Mouse (Mus musculus) midbrain, embryonic 12.5 days (tissue): Measurements from ENCODE around the gene Dcst2. TPM values are rescaled to one million over a fixed set of nuclear protein-coding genes. Genes with fewer than 3 reads are reported as not detected.

Source experiments
- ATAC-seq: fragments of 200-750 bp; cut with Nextera tagmentation; 2 replicates; pipeline ENCODE4 v1.8.0; 2017; ENCODE audit warnings: low read depth, moderate TSS enrichment, moderate library complexity; ENCODE audit not compliant: low FRiP score
- H3K27ac ChIP-seq: fragments of 300-500 bp; sonication (generic); replicated peaks from 2 replicates; pipeline ENCODE4 v1.5.1; 2016; ENCODE audit warnings: mild to moderate bottlenecking
- H3K27me3 ChIP-seq: fragments of 300-500 bp; sonication (generic); 2 replicates; pipeline ENCODE4 v1.6.1; 2016; ENCODE audit warnings: mild to moderate bottlenecking
- H3K36me3 ChIP-seq: fragments of 300-500 bp; sonication (generic); 2 replicates; pipeline ENCODE4 v1.6.1; 2016
- H3K4me1 ChIP-seq: fragments of 300-500 bp; sonication (generic); 2 replicates; pipeline ENCODE4 v1.6.1; 2016
- H3K4me2 ChIP-seq: fragments of 300-500 bp; sonication (generic); replicated peaks from 2 replicates; pipeline ENCODE4 v1.6.1; 2016; ENCODE audit warnings: mild to moderate bottlenecking, moderate library complexity
- H3K4me3 ChIP-seq: fragments of 300-500 bp; sonication (generic); 2 replicates; pipeline ENCODE4 v1.5.1; 2016; ENCODE audit warnings: mild to moderate bottlenecking
- H3K9ac ChIP-seq: fragments of 300-500 bp; sonication (generic); replicated peaks from 2 replicates; pipeline ENCODE4 v1.6.1; 2016; ENCODE audit warnings: mild to moderate bottlenecking, moderate library complexity
- H3K9me3 ChIP-seq: fragments of 300-500 bp; sonication (generic); 2 replicates; pipeline ENCODE4 v1.6.1; 2016; ENCODE audit warnings: mild to moderate bottlenecking
- WGBS: fragments of 180-500 bp; shearing (Covaris S2); methylation state at CpG from one replicate; pipeline ENCODE4 v1.1.7; 2016; 5-methylcytosine and 5-hydroxymethylcytosine counted together
- polyA plus RNA-seq: library from polyadenylated mRNA; unstranded; fragments of >200 nt; fragmentation: Nextera tagmentation; extraction: Ambion mirVana; gene quantifications from 2 replicates; pipeline ENCODE4 v1.2.1, GENCODE M21; 2016

The Dcst2 gene
- polyA plus RNA-seq = 0.22 and 0.29 TPM in 2 replicates

DNA sequence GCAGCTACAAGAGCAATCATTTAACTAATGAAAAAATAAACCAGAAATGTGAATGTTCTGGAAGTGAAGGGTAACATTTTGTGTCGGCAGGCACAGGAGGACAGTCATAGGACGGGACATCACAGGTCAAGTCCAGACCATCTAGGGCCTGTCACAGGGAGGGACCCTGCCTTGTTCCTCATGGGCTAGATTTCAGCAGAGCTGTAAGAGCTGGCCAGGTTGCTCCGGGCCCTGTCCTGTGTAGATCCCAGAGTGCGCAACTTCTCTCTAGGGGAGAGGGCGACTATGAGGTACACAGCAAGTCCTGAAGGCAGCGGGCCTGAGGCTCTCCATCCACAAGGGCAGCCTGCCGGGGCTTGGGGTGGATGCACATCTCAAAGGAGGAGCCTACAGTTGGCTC lies at the start of gene Dcst2:
Dcst2 (plus strand) TSS at position 301 of the 400 bp plus-strand sequence.
- no peak for ATAC-seq
- Histone ChIP-seq H3K27ac (no peak within 1 kb of the TSS), H3K4me3 (no peak within 1 kb of the TSS), H3K4me1 (no peaks in the 10 kb centered on the region), H3K36me3 (no peaks in the 10 kb centered on the region), H3K27me3 (peaks cover 22% of the 10 kb centered on the region; the same call in 1 of the 2 replicates), H3K9me3 (no peaks in the 10 kb centered on the region), H3K9ac (no peak within 1 kb of the TSS), H3K4me2 (no peak within 1 kb of the TSS)
- WGBS = 86% methylated on average over 7 of the region's 7 CpGs

DNA sequence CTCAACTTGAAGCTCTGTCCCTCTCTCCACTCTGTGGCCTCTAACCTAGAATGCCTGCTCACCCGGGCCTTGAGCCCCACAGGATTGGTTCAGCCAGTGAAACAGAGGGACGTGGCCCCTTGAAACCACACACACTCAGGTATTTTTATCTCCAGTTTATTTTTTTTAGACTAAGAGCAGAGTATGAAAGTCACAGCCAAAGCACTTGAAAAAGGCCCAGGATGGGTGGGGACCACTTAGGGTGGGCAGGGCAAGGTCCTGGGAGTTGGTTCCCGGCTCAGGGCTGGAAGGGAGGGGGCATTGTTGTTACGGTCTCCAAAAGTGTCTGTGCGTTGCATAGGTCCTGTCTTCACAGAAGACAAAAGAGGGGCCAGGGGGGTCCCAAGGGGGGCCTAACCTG lies 47.4 kb upstream of the Dcst2 start:
- 77% methylated on average over 5 of the region's 5 CpGs for WGBS
- H3K9me3 ChIP-seq = no peaks in the 10 kb centered on the region
- H3K4me3 ChIP-seq = no peak overlapping the region
- no peaks in the 10 kb centered on the region for H3K36me3 ChIP-seq
- H3K9ac ChIP-seq = no peak overlapping the region
- H3K27me3 ChIP-seq = peaks cover 48% of the 10 kb centered on the region
- no peak for ATAC-seq
- no peak overlapping the region for H3K27ac ChIP-seq
- no peak overlapping the region for H3K4me2 ChIP-seq
- H3K4me1 ChIP-seq = peaks cover 35% of the 10 kb centered on the region

DNA sequence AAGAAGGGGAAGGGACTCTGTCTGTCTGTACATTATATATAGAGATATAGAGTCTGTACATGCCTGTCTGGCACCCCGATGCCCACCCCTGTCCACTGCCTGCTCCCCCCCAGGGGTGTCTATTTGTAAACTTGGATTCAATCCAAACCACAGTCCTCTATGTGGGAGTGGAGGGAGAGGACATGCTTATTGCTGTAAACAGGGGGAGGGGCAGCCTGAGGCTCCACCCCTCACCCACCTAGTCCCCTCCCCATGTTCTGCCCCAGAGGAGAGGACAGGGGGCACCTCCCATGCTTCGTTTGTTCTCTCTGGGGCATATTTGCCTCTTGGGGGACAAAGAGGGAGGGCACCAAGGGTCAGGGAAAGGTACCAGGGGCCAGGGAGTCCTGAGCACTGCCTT lies 47.0 kb upstream of the Dcst2 start:
- Histone ChIP-seq H3K4me2 (peak overlapping the region; percentile 60), H3K36me3 (no peaks in the 10 kb centered on the region), H3K4me1 (peaks cover 39% of the 10 kb centered on the region), H3K4me3 (no peak overlapping the region), H3K9ac (no peak overlapping the region), H3K9me3 (no peaks in the 10 kb centered on the region), H3K27ac (no peak overlapping the region), H3K27me3 (peaks cover 53% of the 10 kb centered on the region)
- no peak for ATAC-seq
- WGBS = 38% methylated on average over 2 of the region's 2 CpGs

DNA sequence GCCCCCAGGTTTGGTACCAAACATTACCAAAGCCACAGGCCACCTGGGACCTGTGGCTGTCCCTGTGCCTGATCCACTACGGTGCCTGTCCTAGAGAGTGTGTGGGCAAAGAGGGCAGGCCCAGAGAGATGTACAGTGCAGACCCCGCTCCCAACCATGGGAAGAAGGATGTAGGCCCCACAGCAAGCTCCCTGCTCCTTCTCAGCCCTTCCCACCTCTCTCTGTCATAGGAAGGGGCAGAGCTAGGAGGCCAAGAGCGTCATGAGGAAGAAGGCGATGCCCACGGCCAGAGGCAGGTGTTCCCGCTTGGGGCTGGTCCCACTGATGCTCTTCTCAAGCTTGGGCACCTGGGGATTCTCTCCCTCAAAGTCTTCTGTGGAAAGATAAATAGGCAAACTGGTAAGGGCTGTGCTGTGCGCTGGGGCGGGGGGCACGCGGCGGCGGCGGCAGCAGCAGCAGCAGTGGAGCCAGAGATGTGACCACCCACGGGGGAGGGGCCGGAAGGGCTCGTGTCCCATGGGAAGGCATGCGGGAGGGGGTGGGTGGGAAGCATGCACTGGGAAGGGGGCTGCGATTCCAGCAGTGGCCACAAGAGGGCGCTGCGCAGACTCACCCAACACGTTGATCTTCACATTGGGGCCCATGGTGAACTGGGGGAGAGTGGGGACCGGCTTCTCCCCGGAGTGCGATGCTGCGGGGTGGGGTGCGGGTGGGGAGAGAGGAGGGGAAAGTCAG lies 46.4 kb upstream of the Dcst2 start:
- H3K4me1 ChIP-seq = peaks cover 44% of the 10 kb centered on the region
- peaks cover 58% of the 10 kb centered on the region for H3K27me3 ChIP-seq
- H3K9ac ChIP-seq = peak overlapping the region; percentile 42; the same call in 1 of the 2 replicates
- peak overlapping the region; percentile 36 for H3K4me3 ChIP-seq
- peak; percentile 34 for ATAC-seq
- no peaks in the 10 kb centered on the region for H3K9me3 ChIP-seq
- H3K4me2 ChIP-seq = peak overlapping the region; percentile 60
- no peak overlapping the region for H3K27ac ChIP-seq
- H3K36me3 ChIP-seq = no peaks in the 10 kb centered on the region
- 5% methylated on average over 26 of the region's 26 CpGs for WGBS

DNA sequence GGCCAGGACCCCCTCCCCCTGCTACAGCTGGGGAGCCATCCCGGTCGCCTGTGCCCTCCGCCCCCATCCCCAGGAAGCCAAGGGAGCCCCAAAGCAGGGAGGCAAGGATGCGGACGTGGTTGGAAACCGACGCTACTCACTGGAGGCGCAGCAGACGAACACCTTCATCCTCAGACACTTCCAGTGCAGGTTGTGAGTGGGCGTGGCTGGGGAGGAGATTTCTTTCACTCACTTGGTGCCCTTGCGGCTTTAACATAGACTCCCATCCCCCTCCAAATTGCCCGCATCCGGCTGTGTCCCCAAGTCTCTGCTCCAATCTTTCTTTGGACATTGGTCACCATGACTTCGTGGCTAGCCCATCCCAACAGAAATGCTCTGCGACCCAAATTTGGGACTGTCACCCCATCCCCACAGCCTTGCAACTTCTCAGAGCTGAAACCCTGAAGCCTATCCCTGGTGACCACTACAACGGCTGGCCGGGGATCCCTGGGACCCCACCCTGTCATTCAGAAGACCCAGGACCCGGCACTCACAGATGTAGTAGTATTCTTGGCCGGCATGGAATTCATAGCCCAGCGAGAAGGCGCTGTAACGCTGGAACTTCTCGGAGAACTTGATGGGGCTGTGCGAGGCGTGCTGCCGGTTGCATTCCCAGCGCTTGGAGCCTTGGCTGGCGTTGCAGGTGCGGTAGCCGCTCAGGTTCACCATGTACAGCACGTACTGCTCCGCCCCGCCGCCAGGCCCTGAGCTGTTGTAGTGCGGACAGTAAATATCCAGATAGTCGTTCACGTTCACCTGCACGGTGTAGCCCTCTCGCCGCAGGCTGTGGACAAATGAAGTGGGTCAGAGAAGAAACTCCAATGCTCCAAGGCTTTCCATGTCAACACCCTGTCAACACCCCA lies 45.6 kb upstream of the Dcst2 start:
- no peak overlapping the region for H3K27ac ChIP-seq
- no peaks in the 10 kb centered on the region for H3K36me3 ChIP-seq
- peaks cover 67% of the 10 kb centered on the region for H3K27me3 ChIP-seq
- 8% methylated on average over 40 of the region's 40 CpGs for WGBS
- H3K9ac ChIP-seq = peak overlapping the region; percentile 39; the same call in 1 of the 2 replicates
- peak overlapping the region; percentile 60 for H3K4me2 ChIP-seq
- H3K4me3 ChIP-seq = peak overlapping the region; percentile 36
- H3K4me1 ChIP-seq = peaks cover 53% of the 10 kb centered on the region
- H3K9me3 ChIP-seq = no peaks in the 10 kb centered on the region
- peak; percentile 12; the same call in 1 of the 2 replicates for ATAC-seq

DNA sequence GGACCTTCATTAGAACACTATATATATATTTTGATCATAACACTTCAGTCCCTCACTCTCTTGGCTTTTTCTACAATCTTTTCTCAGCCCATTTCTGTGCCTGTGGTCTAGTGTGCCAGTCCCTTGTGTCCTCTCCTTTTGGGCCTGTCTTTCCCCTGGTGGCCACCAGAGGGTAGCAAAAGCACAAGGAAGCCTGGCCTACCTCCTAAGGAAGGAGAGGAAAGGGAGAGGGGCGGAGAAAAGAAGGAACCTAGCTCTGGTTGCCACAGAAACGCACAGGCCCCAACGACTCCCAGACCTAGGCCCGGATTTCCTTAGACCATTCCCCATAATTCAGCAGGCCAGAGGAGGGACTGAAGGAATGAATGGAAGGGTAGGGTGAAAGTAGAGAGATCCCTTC lies 44.9 kb upstream of the Dcst2 start:
- Histone ChIP-seq H3K36me3 (no peaks in the 10 kb centered on the region), H3K4me3 (no peak overlapping the region), H3K4me2 (peak overlapping the region; percentile 60), H3K9me3 (no peaks in the 10 kb centered on the region), H3K4me1 (peaks cover 59% of the 10 kb centered on the region), H3K27ac (no peak overlapping the region), H3K9ac (no peak overlapping the region), H3K27me3 (peaks cover 73% of the 10 kb centered on the region)
- WGBS = 2% methylated on average over 4 of the region's 4 CpGs
- 0 out of 2 replicates have a peak, but pooled peaks have one; percentile 21 for ATAC-seq

DNA sequence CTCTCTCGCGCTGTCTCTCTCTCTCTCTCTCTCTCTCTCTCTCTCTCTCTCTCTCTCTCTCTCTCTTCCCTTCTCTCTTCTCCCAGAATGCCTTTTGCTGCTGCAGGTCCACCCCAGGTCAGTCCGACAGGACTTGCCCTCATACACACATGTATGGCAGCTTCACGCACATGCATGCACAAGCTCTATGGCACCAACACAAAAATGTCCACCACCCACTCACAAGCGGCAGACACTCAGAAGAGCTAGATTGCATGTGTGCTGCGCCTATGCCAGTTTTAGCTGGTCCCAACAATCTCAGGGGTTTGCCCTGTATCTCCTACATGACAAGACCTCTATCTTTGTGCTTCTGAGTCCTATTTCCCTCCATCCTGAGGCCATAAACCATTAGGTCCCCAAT lies 44.5 kb upstream of the Dcst2 start:
- H3K4me1 ChIP-seq = peaks cover 63% of the 10 kb centered on the region

DNA sequence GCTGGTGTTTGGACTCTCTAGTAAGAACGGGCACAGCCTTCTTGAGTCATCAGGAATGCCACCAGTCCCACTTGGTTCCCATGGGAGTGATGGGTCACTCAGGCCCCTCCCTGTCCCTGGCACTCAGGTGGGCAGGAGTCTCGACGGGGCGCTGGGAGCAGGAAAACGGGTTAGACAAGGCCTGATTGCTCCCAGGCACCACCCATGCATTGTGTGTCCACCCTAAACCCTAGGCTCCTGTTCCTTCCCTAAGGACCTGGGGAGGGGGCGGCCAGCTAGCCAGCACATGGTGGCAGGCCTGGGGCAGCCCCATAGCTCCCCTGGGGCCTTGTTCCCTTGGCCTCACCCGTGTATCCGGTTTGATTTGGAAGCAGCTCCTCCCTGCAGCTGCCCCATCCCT lies 43.5 kb upstream of the Dcst2 start:
- Histone ChIP-seq H3K27me3 (peaks cover 88% of the 10 kb centered on the region), H3K9me3 (no peaks in the 10 kb centered on the region), H3K27ac (no peak overlapping the region), H3K9ac (no peak overlapping the region), H3K4me2 (no peak overlapping the region), H3K4me1 (peaks cover 72% of the 10 kb centered on the region), H3K36me3 (no peaks in the 10 kb centered on the region), H3K4me3 (no peak overlapping the region)
- ATAC-seq = no peak
- 72% methylated on average over 8 of the region's 8 CpGs for WGBS

More for the DNA sequence above, 44.5 kb upstream of the Dcst2 start:
- H3K36me3 ChIP-seq = no peaks in the 10 kb centered on the region
- H3K4me3 ChIP-seq = no peak overlapping the region
- no peak for ATAC-seq
- H3K9ac ChIP-seq = no peak overlapping the region
- no peak overlapping the region for H3K27ac ChIP-seq
- 57% methylated on average over 6 of the region's 6 CpGs for WGBS
- no peaks in the 10 kb centered on the region for H3K9me3 ChIP-seq
- H3K4me2 ChIP-seq = peak overlapping the region; percentile 25
- H3K27me3 ChIP-seq = peaks cover 77% of the 10 kb centered on the region

DNA sequence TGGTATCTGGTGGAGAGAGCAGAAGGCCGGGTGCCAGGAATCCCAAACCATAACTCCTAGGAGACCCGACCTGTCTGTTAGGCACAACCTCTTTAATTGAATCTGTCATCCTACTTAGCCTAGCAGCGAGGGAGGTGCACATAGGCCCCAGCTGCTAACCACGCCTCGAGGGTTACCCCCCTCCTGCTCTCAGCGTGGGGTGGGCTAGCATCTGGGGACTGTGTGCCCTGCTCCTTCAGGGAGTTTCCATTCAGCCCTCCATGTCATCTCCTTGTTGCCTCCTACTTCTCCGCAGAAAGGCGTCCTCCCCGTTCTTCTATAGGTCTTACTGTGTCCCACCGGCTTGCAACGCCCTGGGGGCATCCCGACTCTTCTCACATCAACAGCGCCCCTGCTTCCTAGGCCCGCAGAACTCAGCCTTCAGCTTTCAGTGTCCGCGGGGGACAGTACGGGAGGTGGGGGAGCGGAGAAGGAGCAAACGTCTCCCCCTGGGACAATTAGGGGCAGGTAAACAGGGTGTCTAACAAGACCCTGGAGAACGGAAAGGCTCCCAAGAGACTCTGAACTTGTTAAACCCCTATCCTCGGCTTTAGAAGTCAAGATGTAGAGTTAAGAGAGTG lies 42.7 kb upstream of the Dcst2 start:
- H3K4me3 ChIP-seq = peak overlapping the region; percentile 69
- no peak overlapping the region; the same call in 1 of the 2 replicates for H3K27ac ChIP-seq
- no peaks in the 10 kb centered on the region for H3K36me3 ChIP-seq
- peak overlapping the region; percentile 93 for H3K4me2 ChIP-seq
- peak overlapping the region; percentile 43 for H3K9ac ChIP-seq
- WGBS = 7% methylated on average over 21 of the region's 21 CpGs
- no peaks in the 10 kb centered on the region for H3K9me3 ChIP-seq
- no peak for ATAC-seq
- peaks cover 95% of the 10 kb centered on the region for H3K27me3 ChIP-seq
- H3K4me1 ChIP-seq = peaks cover 72% of the 10 kb centered on the region

DNA sequence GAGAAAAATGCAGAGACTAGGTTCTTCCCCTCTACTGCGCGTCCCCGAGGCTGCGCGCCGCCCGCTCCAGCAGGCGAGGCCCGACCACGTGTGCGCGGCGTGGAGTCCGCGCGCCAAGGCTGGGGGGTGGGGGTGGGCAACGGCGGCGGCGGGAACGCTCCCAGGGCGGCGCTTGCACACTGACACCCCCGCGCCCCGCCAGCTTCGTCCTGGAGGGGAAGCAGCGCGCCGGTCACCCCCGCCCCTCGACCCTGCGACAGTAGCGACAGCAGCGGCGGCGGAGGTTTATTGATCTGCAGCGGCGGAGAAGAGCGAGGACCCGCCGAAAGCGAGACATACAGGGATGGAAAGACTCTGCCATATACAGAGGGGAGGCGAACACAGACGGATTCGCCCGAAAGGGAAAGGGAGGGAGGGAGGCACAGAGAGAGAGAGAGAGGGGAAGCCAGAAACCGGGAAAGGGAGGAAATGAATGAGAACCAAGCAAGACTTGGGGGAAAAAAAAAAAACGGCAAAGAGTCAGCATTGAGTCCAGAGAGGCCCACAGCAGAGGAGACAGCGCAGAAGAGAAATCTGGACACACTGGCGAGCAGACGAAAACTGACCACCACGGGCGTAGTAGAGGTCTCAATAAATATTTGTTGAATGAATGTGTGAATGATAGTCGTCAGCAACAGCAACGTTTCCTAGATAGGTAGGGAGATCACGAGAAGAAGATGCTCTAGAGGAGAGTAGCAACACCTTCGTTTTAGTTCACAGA lies 42.0 kb upstream of the Dcst2 start:
- peak overlapping the region; percentile 72; the same call in 1 of the 2 replicates for H3K27ac ChIP-seq
- ATAC-seq = no peak
- peak overlapping the region; percentile 69 for H3K4me3 ChIP-seq
- no peaks in the 10 kb centered on the region for H3K36me3 ChIP-seq
- H3K9ac ChIP-seq = peak overlapping the region; percentile 43
- H3K27me3 ChIP-seq = peaks cover 93% of the 10 kb centered on the region
- H3K4me1 ChIP-seq = peaks cover 71% of the 10 kb centered on the region
- H3K4me2 ChIP-seq = peak overlapping the region; percentile 93
- 3% methylated on average over 58 of the region's 58 CpGs for WGBS
- no peaks in the 10 kb centered on the region for H3K9me3 ChIP-seq

DNA sequence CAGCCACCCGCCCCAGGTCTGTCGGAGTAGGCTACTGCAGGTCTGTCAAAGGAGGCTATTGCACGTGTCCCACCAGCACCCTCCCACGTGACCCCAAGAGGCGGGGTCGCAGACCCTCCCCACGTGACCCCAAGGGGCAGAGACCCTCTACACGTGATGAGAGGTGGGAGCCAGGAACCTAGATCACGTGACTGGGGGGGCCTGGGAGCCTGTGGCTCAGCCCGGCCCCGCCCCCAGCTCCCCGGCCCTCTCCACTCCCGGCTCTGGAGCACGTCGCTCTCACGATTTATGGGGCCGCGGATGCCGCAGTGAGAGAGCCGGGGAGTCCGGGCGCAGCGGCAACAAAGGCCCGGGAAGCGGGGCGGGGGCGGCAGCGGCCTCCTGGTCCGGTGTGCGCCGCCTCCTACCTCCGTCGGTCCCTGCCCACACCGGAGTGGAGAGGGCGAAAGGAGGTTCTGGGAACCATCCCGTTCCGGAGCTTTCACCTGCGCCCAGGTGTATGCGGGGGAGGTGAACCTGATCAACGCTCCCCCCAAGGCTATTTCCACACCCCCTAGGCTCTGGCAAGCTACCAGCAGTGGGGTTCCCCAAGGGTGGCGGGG lies 41.1 kb upstream of the Dcst2 start:
- Histone ChIP-seq H3K4me1 (peaks cover 62% of the 10 kb centered on the region), H3K27ac (peak overlapping the region; percentile 72), H3K4me2 (peak overlapping the region; percentile 93), H3K4me3 (peak overlapping the region; percentile 69), H3K27me3 (peaks cover 84% of the 10 kb centered on the region), H3K9ac (peak overlapping the region; percentile 58), H3K36me3 (no peaks in the 10 kb centered on the region), H3K9me3 (no peaks in the 10 kb centered on the region)
- WGBS = under 1% methylated on average over 39 of the region's 41 CpGs
- ATAC-seq = no peak
